Mouse (Mus musculus) cerebellum, adult 2 months (tissue): ENCODE measurements at regions not wholly inside any gene's neighbourhood (a gene's known extent, or its start where the extent isn't known, plus 50 kb on each side); places are given as distances from the start of the nearest gene placed in this dataset.

ENCODE experiments used
- CTCF ChIP-seq: fragments of 200-500 bp; IDR thresholded peaks from 2 replicates; pipeline ENCODE4 v1.5.1; 2011; ENCODE audit warnings: low read depth, mild to moderate bottlenecking, control low read depth, low read length, moderate library complexity, borderline replicate concordance; ENCODE audit not compliant: insufficient read depth
- POLR2A ChIP-seq: fragments of 200-500 bp; IDR thresholded peaks from 2 replicates; pipeline ENCODE4 v1.6.1; 2011; ENCODE audit warnings: low read length, control low read depth, borderline replicate concordance; ENCODE audit not compliant: insufficient read depth

DNA sequence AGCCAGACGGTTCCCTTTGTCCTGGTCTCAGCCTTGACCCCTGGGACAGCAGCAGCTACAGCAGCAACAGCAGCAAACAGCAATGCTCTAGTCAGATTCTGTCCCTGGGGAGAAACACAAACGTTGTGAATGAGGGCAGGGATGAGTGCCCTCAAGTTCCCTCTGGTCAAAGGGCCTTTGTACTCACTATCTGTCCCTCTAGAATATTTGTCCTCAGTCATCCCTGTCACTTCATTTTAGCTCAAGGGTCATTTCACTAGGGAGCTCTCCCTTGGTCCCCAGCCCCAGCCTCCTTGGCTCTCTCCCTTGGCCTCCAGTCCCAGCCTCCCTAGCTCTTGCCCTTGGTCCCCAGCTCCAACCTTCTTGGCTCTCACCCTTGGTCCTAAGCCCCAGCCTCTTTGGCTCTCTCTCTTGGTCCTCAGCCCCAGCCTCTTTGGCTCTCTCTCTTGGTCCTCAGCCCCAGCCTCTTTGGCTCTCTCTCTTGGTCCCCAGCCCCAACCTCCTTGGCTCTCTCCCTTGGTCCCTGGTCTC is 358.0 kb downstream of the Adamts20 start:
- no peak for TF ChIP-seq CTCF
- no peak for TF ChIP-seq POLR2A
